In genomic region chr12:112854610-112855333, GRCm38 (mm10) we compare ENCODE assay signal across 15 mouse cellular contexts. TPM values are rescaled to one million over a fixed set of nuclear protein-coding genes. Genes with fewer than 3 reads are reported as not detected.
DNase-seq lines count a peak whose midpoint lies in the region; ATAC-seq lines count a peak whose summit lies in the region.
"Had no signal": no experiment of that assay in that cellular context is flagged by ENCODE, and none has a peak within 500 bp of the region (broad histone marks: within the 10 kb centered on the region; RNA-seq: fewer than 3 reads in every experiment).

No protein-coding gene starts in this region.

- peak; percentile 58 for DNase-seq in lung, postnatal 36 days
- no peak for DNase-seq in lung, postnatal 10 days
- DNase-seq in T-cell, adult 2 months (ENCODE audit: low spot score): peak; percentile 91
- peak; percentile 76 for DNase-seq in thymus, postnatal 25 days
- no peak for DNase-seq in kidney, adult 18-20 months
- DNase-seq in gastrocnemius, postnatal 10 days: no peak
- no peak for DNase-seq in cerebellum, adult 11 months
- DNase-seq: adrenal gland, adult 2 months; cerebellum, adult 11-12 months; kidney, adult 8-10 months; layer of hippocampus, postnatal 36 days; liver; lung, postnatal 4 days had no signal

- ATAC-seq in monocyte, adult 5-6 weeks (replicated peaks; ENCODE audit: insufficient number of reproducible peaks, low FRiP score, low TSS enrichment, poor library complexity, severe bottlenecking): peak; percentile 32
- ATAC-seq: forebrain, embryonic 16.5 days had no signal

RNA-seq across cellular contexts. Expression of gene Gpr132, which starts 13.3 kb away (rescaled TPM):
- total RNA-seq in monocyte, adult 5-6 weeks (2017): 61.4 to 99.5 TPM (median 74.8 TPM) in 3 replicates
- under 1 TPM in 1 of 2 experiments, not detected in 1; 0.09 TPM for total RNA-seq in gastrocnemius, postnatal 10 days (2021)
- total RNA-seq: layer of hippocampus, postnatal 36 days had no signal

RNA-seq across cellular contexts. Expression of gene Cdca4, which starts 25.5 kb away (rescaled TPM):
- total RNA-seq in monocyte, adult 5-6 weeks (2017): 15.5 to 32.2 TPM (median 18.8 TPM) in 3 replicates
- total RNA-seq in gastrocnemius, postnatal 10 days (2021): 10 to 100 TPM in 1 of 2 experiments, 1 to 10 TPM in 1; 9.4 to 12.0 TPM

RNA-seq across cellular contexts. Expression of gene Clba1, which starts 46.0 kb away (rescaled TPM):
- total RNA-seq in monocyte, adult 5-6 weeks (2017): 0.96 TPM in 1 of 3 replicates, not detected in the others
- total RNA-seq in gastrocnemius, postnatal 10 days (2021): 1 to 10 TPM in 1 of 2 experiments, under 1 TPM in 1; 0.75 to 1.7 TPM

RNA-seq across cellular contexts. Expression of gene Ahnak2, which starts 52.3 kb away (rescaled TPM):
- 0.67 to 1.2 TPM in 2 of 3 replicates, not detected in the other for total RNA-seq in monocyte, adult 5-6 weeks (2017)
- total RNA-seq in gastrocnemius, postnatal 10 days (2021): 10 to 100 TPM; 12.2 to 18.6 TPM

Comparison
In these comparisons a context has a peak if more than half of its experiments do, and no peak if none do; other contexts are left out.
1. DNase-seq: peak in lung, postnatal 36 days (single experiment), T-cell, adult 2 months (single experiment) and thymus, postnatal 25 days (single experiment); none in lung, postnatal 10 days (single experiment), kidney, adult 18-20 months (single experiment), gastrocnemius, postnatal 10 days (single experiment) and cerebellum, adult 11 months (single experiment).
2. RNA of gene Gpr132, which starts 13.3 kb away (total RNA-seq): 61.4 to 99.5 TPM in monocyte, adult 5-6 weeks; 0.09 TPM in gastrocnemius, postnatal 10 days; every median in the first group is over 10 times any median in the second.